Mouse (Mus musculus) MEL (cell line): ENCODE results near the gene Eif4e3. TPM values are rescaled to one million over a fixed set of nuclear protein-coding genes. Genes with fewer than 3 reads are reported as not detected.

ENCODE experiments used
- DNase-seq: peaks from one replicate; pipeline ENCODE4 v3.0.0; 2011; ENCODE audit warnings: low read depth, low spot score
- H3K27ac ChIP-seq: 2 replicates; pipeline ENCODE4 v1.5.1; 2012; ENCODE audit warnings: low read depth, mild to moderate bottlenecking, control low read depth, low read length, moderate library complexity; ENCODE audit not compliant: control insufficient read depth
- H3K27me3 ChIP-seq, 2 experiments: fragments of 150-350 bp in 1 of 2; sonication (generic) in 1 of 2; 2 replicates each; pipeline ENCODE4 v1.6.1; 2012; ENCODE audit warnings: low read length in 2 of 2, mild to moderate bottlenecking in 2 of 2, improper control_type of control experiment in 1 of 2, moderate library complexity in 1 of 2; ENCODE audit not compliant: insufficient read depth in 2 of 2, control insufficient read depth in 1 of 2
- H3K36me3 ChIP-seq, 2 experiments: 2 replicates each; pipeline ENCODE4 v1.6.1; 2012 to 2014; ENCODE audit warnings: low read length in 2 of 2, improper control_type of control experiment in 1 of 2, inconsistent platforms in 1 of 2, mild to moderate bottlenecking in 1 of 2; ENCODE audit not compliant: insufficient read depth in 2 of 2, control insufficient read depth in 1 of 2
- H3K4me1 ChIP-seq, 2 experiments: fragments of 150-350 bp in 1 of 2; sonication (generic) in 1 of 2; 2 replicates each; pipeline ENCODE4 v1.6.1; 2012; ENCODE audit warnings: low read length in 2 of 2, improper control_type of control experiment in 1 of 2, mild to moderate bottlenecking in 1 of 2; ENCODE audit not compliant: insufficient read depth in 2 of 2, control insufficient read depth in 1 of 2
- H3K4me3 ChIP-seq, 2 experiments: fragments of 150-350 bp in 1 of 2; sonication (generic) in 1 of 2; 2 replicates each; pipeline ENCODE4 v1.5.1; 2012; ENCODE audit warnings: low read depth in 2 of 2, low read length in 2 of 2, mild to moderate bottlenecking in 2 of 2, moderate library complexity in 2 of 2, control low read depth in 1 of 2, improper control_type of control experiment in 1 of 2; ENCODE audit not compliant: control insufficient read depth in 1 of 2, insufficient read depth in 1 of 2
- H3K79me2 ChIP-seq: 2 replicates; pipeline ENCODE4 v1.6.1; 2012; ENCODE audit warnings: mild to moderate bottlenecking, low read length, moderate library complexity; ENCODE audit not compliant: control insufficient read depth, poor library complexity, insufficient read depth
- H3K9ac ChIP-seq: 2 replicates; pipeline ENCODE4 v1.6.1; 2012; ENCODE audit warnings: low read depth, mild to moderate bottlenecking, control low read depth, low read length, moderate library complexity; ENCODE audit not compliant: control insufficient read depth, poor library complexity, severe bottlenecking
- H3K9me3 ChIP-seq: fragments of 150-350 bp; sonication (generic); replicated peaks from 2 replicates; pipeline ENCODE4 v1.6.1; 2012; ENCODE audit warnings: mild to moderate bottlenecking, low read length, improper control_type of control experiment, moderate library complexity; ENCODE audit not compliant: insufficient read depth
- BHLHE40 ChIP-seq: IDR thresholded peaks from 2 replicates; pipeline ENCODE4 v1.6.1; 2012; ENCODE audit warnings: low read depth, mild to moderate bottlenecking, inconsistent platforms, low read length, improper control_type of control experiment, borderline replicate concordance
- E2F4 ChIP-seq: IDR thresholded peaks from 2 replicates; pipeline ENCODE4 v1.6.1; 2011; ENCODE audit warnings: low read depth, low read length, improper control_type of control experiment, borderline replicate concordance
- ETS1 ChIP-seq: IDR thresholded peaks from 2 replicates; pipeline ENCODE4 v1.6.1; 2012; ENCODE audit warnings: low read depth, mild to moderate bottlenecking, inconsistent platforms, low read length, improper control_type of control experiment, moderate library complexity
- GABPA ChIP-seq: IDR thresholded peaks from 2 replicates; pipeline ENCODE4 v1.6.1; 2012; ENCODE audit warnings: low read depth, mild to moderate bottlenecking, inconsistent platforms, low read length, improper control_type of control experiment, moderate library complexity
- HCFC1 ChIP-seq: IDR thresholded peaks from 2 replicates; pipeline ENCODE4 v1.6.1; 2012; ENCODE audit warnings: low read depth, mild to moderate bottlenecking, inconsistent platforms, low read length, improper control_type of control experiment, moderate library complexity
- JUND ChIP-seq: IDR thresholded peaks from 2 replicates; pipeline ENCODE4 v1.6.1; 2011; ENCODE audit warnings: low read depth, mild to moderate bottlenecking, improper control_type of control experiment, low read length
- MAX ChIP-seq: IDR thresholded peaks from 2 replicates; pipeline ENCODE4 v1.6.1; 2011; ENCODE audit warnings: low read length, improper control_type of control experiment
- MEF2A ChIP-seq: IDR thresholded peaks from 2 replicates; pipeline ENCODE4 v1.6.1; 2014; ENCODE audit warnings: low read depth, mild to moderate bottlenecking, inconsistent platforms, low read length, improper control_type of control experiment; ENCODE audit not compliant: poor library complexity, insufficient replicate concordance, severe bottlenecking; ENCODE audit errors: extremely low read depth
- MYB ChIP-seq: IDR thresholded peaks from 2 replicates; pipeline ENCODE4 v1.6.1; 2011; ENCODE audit warnings: mild to moderate bottlenecking, low read depth, low read length, improper control_type of control experiment
- NRF1 ChIP-seq: IDR thresholded peaks from 2 replicates; pipeline ENCODE4 v1.6.1; 2014; ENCODE audit warnings: low read depth, mild to moderate bottlenecking, inconsistent platforms, low read length, improper control_type of control experiment, moderate library complexity; ENCODE audit not compliant: poor library complexity, insufficient read depth, severe bottlenecking
- POLR2A ChIP-seq, 2 experiments: IDR thresholded peaks; 2 replicates each; pipeline ENCODE4 v1.6.1; 2011 to 2012; ENCODE audit warnings: low read length in 2 of 2, mild to moderate bottlenecking in 2 of 2, control low read depth in 1 of 2, improper control_type of control experiment in 1 of 2, low read depth in 1 of 2, moderate library complexity in 1 of 2; ENCODE audit not compliant: control insufficient read depth in 1 of 2, insufficient read depth in 1 of 2, poor library complexity in 1 of 2
- SMC3 ChIP-seq: IDR thresholded peaks from 2 replicates; pipeline ENCODE4 v1.6.1; 2011; ENCODE audit warnings: low read depth, low read length, improper control_type of control experiment
- TBP ChIP-seq: IDR thresholded peaks from 2 replicates; pipeline ENCODE4 v1.8.0; 2011; ENCODE audit warnings: low read depth, low read length, improper control_type of control experiment
- UBTF ChIP-seq: IDR thresholded peaks from 2 replicates; pipeline ENCODE4 v1.6.1; 2012; ENCODE audit warnings: low read depth, mild to moderate bottlenecking, inconsistent platforms, low read length, improper control_type of control experiment, moderate library complexity, borderline replicate concordance; ENCODE audit not compliant: insufficient read depth
- USF2 ChIP-seq, 2 experiments: IDR thresholded peaks; 2 replicates each; pipeline ENCODE4 v1.6.1; 2011 to 2012; ENCODE audit warnings: improper control_type of control experiment in 2 of 2, low read length in 2 of 2, borderline replicate concordance in 1 of 2, inconsistent platforms in 1 of 2, low read depth in 1 of 2, mild to moderate bottlenecking in 1 of 2; ENCODE audit not compliant: insufficient read depth in 1 of 2
- ZC3H11A ChIP-seq: IDR thresholded peaks from 2 replicates; pipeline ENCODE4 v1.6.1; 2012; ENCODE audit warnings: low read depth, mild to moderate bottlenecking, inconsistent platforms, low read length, improper control_type of control experiment
- ZKSCAN1 ChIP-seq: IDR thresholded peaks from 2 replicates; pipeline ENCODE4 v1.6.1; 2012; ENCODE audit warnings: low read depth, mild to moderate bottlenecking, inconsistent platforms, low read length, improper control_type of control experiment, moderate library complexity
- ZMIZ1 ChIP-seq: IDR thresholded peaks from 2 replicates; pipeline ENCODE4 v1.6.1; 2012; ENCODE audit warnings: low read depth, mild to moderate bottlenecking, inconsistent platforms, low read length, improper control_type of control experiment, moderate library complexity
- polyA plus RNA-seq, 2 experiments: library from polyadenylated mRNA; stranded (reverse) in 1 of 2; unstranded in 1 of 2; fragments of >175 nt in 1 of 2; fragments of >200 nt in 1 of 2; gene quantifications; 2 replicates each; pipeline versions ENCODE4 v1.2.1 to v1.2.4; 2012; ENCODE audit warnings: low replicate concordance in 2 of 2, low read depth in 1 of 2; ENCODE audit not compliant: insufficient read length in 2 of 2, insufficient read depth in 1 of 2, missing spikeins in 1 of 2
- total RNA-seq: library from RNA; depleted of rRNA; stranded (reverse); fragments of 300-350 nt; gene quantifications from 2 replicates; pipeline ENCODE4 v1.2.3, GENCODE M21; 2012

Eif4e3 gene
- total and polyA plus RNA-seq, 3 experiments, result not detected

DNA sequence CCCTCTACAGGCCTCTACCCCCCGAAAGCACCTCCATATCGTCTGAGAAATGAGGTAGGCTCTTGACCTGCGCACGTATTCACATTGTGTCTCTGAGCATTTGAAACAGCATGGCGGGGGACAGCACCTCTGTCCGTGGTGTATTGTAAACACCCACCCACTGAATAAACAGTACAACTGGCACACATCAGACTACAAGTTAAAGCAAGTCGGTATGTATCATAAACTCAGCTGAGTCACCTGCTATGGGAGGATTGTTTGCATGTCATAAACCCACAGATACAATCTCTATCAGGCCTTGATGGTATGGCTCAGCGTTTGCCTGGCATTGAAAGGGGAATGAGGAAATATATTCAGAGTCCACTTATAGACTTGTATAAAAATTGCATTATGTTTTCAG lies 10.8 kb upstream of the Eif4e3 start:
- H3K9me3 ChIP-seq, result no peaks in the 10 kb centered on the region
- H3K4me3 ChIP-seq, result no peak overlapping the region
- no peak overlapping the region for H3K27ac ChIP-seq
- peaks cover 0 to 1% of the 10 kb centered on the region in 2 experiments; a peak in 1 of 4 replicates for H3K27me3 ChIP-seq
- DNase-seq, result no peak
- H3K9ac ChIP-seq, result no peak overlapping the region
- H3K79me2 ChIP-seq, result no peaks in the 10 kb centered on the region
- H3K36me3 ChIP-seq, result no peaks in the 10 kb centered on the region
- no peaks in the 10 kb centered on the region for H3K4me1 ChIP-seq
- TF ChIP-seq UBTF (no peak), ETS1 (no peak), SMC3 (no peak), ZMIZ1 (no peak)

DNA sequence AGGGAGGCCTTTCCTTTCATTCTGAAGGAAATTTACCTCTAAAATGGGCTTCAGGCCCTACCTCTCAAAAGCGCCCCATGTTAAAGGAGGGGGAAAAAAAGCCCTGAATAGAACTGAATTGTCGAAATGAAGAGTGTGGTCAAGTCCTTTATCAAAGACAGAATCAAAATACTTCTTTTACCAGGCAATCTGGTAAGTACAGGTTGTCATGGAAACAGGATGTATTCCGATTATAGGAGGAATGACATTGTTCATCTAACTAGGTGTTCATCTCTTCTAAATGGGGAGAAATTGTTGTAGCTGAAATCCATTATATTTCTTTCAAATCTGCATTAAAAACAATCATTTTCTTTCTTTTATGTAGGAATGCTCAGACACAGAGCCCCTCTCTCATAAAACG lies 7.9 kb upstream of the Eif4e3 start:
- Histone ChIP-seq H3K9ac (no peak overlapping the region), H3K4me3 (no peak overlapping the region), H3K9me3 (no peaks in the 10 kb centered on the region), H3K36me3 (no peaks in the 10 kb centered on the region), H3K79me2 (no peaks in the 10 kb centered on the region), H3K27ac (no peak overlapping the region), H3K27me3 (no peaks in the 10 kb centered on the region), H3K4me1 (no peaks in the 10 kb centered on the region)
- TF ChIP-seq MEF2A (no peak), USF2 (IDR thresholded peaks at IDR 0.05; ENCODE audit: borderline replicate concordance in 1 of 2, insufficient read depth in 1 of 2, low read depth in 1 of 2, low read length in 2 of 2) (no peak), JUND (no peak), ZKSCAN1 (no peak), NRF1 (no peak), BHLHE40 (no peak), MYB (no peak), TBP (no peak), ETS1 (no peak), HCFC1 (no peak), POLR2A (IDR thresholded peaks at IDR 0.05; ENCODE audit: control insufficient read depth in 1 of 2, insufficient read depth in 1 of 2, low read depth in 1 of 2, low read length in 2 of 2, poor library complexity in 1 of 2) (no peak), E2F4 (no peak), GABPA (no peak), ZC3H11A (no peak), MAX (no peak)
- no peak for DNase-seq
